Mouse (Mus musculus) heart, adult 8-10 months (tissue): Measurements from ENCODE around the gene Cygb. TPM values are rescaled to one million over a fixed set of nuclear protein-coding genes. Genes with fewer than 3 reads are reported as not detected.
A peak's percentile ranks its signal among the peaks of the same experiment; 100 is the strongest.
"Not testable (repeated sequence)": the region's sequence is repeated elsewhere in the genome, so short reads cannot be mapped to it uniquely, and the experiment has no call there.

Experiments
- DNase-seq: peaks from one replicate; pipeline ENCODE4 v3.0.0; 2022; ENCODE audit warnings: low spot score
- total RNA-seq, 4 experiments: library from RNA; stranded (reverse); gene quantifications; 2 replicates each; pipeline ENCODE4 v1.2.4; 2022

Gene Cygb
- total RNA-seq, 4 experiments from 2014 or later: 40.6 to 64.1 (median 43.0) TPM

DNA sequence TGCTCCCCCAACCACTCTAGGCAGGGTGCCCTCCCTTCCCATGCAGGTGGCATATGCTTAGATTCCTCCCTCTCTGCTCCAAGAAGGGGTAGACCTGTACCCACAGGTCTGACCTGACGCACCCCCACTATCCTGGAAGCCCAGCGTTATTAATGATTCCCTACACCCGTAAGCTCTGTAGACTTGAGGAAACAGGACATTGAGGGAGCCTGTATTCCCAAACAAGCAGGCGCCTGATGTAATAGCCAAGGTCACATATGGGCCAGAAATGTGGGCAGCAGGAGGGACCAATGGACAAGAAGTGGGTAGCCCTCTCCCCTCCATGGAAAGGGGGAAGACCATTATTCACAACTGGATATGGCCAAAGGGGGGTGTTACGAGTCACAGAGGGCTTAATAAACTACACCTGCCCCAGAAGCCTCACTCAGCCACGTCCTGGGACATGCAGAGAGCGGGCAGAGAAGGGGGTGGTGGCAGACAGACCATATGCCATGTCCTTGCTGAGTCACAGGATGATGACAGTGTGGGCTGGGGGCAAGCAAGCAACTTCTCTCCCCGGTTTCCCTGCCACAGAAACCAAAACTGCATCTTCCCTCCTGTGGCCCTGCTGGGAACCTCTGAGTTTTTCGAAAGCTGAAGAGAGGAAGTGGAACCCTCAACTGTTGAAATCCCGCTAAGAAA is 37.5 kb downstream of the Cygb start:
- DNase-seq: no peak

- DNase-seq: peak; percentile 75
These were observed 38.2 kb downstream of the Cygb start for GRCm38 (mm10) chr11:116615735-116616437.

- no peak for DNase-seq
These were observed 40.9 kb downstream of the Cygb start for GRCm38 (mm10) chr11:116613234-116613633.

DNA sequence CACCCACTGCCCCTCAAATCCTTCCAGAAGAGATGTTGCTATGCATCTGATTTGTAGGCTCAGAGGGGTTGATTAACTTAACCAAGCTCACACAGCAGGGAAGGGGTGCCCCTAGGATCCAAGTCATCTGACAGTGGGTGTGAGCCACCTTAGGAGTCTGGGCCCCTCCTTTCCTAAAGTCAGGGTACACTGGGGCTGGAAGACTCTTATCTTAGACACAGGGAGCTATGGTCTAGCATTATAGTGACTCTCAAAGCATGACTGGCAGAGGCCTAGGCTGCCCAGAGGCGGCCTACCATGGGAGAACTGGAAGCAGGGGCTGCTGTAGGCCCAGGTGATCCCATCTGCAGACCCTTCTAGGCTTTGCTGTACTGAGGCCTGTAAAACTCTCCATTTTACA is 41.6 kb downstream of the Cygb start:
- no peak for DNase-seq

DNA sequence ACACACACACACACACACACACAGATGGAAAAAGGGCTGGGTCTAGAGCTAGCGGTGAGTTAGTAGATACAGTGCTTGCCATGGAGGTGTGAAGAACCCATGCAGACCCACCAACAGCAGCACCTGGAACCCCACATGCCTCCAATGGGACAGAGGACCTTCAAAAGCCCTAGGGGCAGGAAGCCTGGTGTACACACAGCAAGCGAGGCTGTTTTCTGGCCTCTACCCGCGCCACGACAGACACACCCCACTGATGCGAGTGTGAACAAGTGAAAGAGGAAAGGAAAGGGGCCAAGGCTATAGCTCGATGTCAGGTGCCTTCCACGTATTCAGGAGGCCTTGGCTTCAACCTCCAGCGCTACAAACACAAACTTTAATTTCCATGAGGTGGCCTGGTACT is 42.2 kb downstream of the Cygb start:
- no peak for DNase-seq

- not testable (repeated sequence) for DNase-seq
These were observed 42.9 kb downstream of the Cygb start for GRCm38 (mm10) chr11:116611168-116611567.

DNA sequence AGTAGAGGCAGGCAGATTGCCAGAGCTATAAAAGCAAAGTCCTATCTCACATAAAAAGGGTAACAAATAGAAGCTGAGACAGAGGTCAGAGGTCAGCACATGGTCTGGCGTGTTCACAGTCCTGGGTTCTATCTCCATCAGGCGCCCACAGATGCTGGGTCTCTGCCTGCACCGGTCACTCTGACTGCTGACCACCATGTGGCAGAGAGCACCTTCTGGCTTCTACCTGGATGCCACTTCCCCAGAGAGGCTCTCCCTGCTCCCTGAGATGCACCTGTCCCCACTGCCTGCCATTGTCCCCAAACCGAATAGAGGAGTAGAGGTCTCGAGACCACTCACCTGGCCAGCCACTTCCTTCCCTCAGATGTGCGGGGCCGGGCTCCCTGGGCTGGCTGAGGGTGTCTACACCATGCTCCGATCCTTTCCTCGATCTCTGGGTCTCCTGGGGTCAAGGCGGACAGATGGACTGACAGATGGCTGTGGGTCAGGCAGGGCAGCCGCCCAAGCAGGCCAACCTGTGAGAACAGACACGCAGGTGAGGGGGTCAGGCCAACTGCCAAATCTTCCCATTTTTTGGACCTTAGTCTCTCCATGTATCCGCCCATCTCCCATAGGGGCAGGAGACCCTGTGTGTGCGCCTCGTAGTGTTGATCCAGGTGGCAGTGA is 44.0 kb downstream of the Cygb start:
- no peak for DNase-seq

DNA sequence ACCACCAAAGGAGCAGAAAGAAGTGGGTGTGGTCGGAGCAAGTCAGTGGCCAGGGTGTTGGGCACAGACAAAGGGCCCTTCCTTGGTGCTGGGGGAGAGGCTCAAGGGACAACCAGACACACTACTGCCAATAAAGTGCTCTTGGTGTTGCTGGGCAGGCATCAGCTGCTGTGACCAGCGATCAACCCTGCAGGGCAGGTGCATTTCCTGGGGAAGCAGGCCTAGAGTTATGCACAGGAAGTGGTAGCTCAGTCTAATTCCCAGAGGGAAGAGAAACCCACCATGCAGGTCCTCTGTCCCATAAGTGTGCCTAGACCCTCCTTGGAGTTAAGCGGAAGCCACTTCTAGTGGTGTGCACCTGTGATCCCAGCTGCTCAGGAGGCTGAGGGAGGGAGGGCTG is 46.4 kb downstream of the Cygb start:
- DNase-seq: no peak

- DNase-seq: no peak
These were observed 50.0 kb downstream of the Cygb start for GRCm38 (mm10) chr11:116604097-116604496.

GRCm38 (mm10) chr11:116603339-116603738 is 50.8 kb downstream of the Cygb start:
- DNase-seq: no peak

DNA sequence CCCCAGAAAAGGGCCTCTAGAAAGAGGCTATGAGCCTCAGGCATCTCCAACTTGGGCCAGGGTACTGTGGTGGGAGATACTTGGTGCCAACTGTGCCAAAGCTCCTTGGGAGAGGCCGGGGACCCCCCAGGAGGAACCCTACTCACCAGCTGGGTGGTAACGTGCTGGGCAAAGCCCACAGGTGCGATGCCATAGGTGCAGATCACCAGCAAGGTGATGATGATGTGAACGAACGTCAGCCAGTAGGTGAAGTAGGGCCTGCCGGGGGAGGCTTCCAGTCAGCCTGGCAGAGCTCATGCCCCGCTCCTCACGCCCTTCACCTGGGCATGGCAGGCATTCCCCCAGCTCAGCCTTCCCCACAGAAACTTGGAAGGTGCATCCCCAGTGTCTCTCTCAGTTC is 52.1 kb downstream of the Cygb start:
- no peak for DNase-seq

DNA sequence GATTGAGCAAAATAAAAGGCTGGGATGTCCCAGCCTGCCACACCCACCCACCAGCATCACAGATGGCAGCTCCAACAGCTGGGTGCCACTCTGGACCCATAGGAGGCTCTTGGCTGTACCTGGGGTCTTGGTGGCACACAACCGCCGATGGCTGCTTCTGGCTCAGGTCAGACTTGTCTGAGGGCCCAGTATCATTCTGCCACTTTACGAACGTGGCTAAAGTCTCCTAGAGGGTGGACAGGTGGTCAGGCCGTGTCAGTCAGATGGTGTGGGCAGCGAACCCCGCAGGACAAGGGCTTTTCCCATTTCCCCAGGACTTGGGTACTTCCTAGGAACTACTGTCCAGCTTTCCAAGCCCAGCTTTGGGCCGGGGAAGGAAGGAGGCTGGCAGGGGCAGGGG is 52.9 kb downstream of the Cygb start:
- no peak for DNase-seq

DNA sequence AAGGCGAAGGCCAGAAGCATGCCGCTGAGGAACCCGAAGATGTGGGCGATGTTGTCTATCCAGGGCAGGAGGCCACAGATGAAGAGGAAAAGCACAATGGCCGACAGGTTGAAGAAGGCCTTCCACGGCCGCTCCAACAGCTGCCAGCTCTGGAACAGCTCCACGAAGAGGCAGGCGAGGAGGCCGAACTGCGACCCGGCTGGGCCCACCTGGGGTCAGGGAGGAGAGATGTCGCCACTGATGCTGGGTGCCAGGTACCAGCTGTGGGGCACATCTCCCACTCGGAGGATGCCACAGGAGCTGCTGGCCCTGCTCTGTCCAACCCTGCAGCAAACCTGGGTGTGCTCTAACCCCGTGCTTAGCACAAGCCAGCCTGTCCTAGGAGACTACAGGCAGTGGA is 54.9 kb downstream of the Cygb start:
- DNase-seq: no peak

- no peak for DNase-seq
These were observed 55.9 kb downstream of the Cygb start for GRCm38 (mm10) chr11:116598193-116598592.

- DNase-seq: no peak
These were observed 57.3 kb downstream of the Cygb start for GRCm38 (mm10) chr11:116596766-116597165.

Other genes starting within 250 kb of the Cygb start
- gene Rnf157, start 241.3 kb downstream of the Cygb start, total RNA-seq: 10 to 100 TPM in 2 of 4 experiments, 1 to 10 TPM in 2; 7.5 to 12.5 (median 9.4) TPM
- gene Ubald2, start 220.2 kb downstream of the Cygb start, total RNA-seq: 10 to 100 TPM; 28.2 to 36.0 (median 32.7) TPM
- gene Qrich2, start 188.1 kb downstream of the Cygb start, total RNA-seq: under 1 TPM in 1 of 4 experiments, not detected in 3; 0.03 TPM
- 10 to 100 TPM; 24.5 to 29.9 (median 26.0) TPM for gene Prpsap1, start 160.1 kb downstream of the Cygb start, total RNA-seq
- 1 to 10 TPM in 1 of 4 experiments, under 1 TPM in 3; 0.57 to 1.3 (median 0.98) TPM for gene Sphk1, start 123.4 kb downstream of the Cygb start, total RNA-seq
- gene Ube2o, start 72.9 kb downstream of the Cygb start, total RNA-seq: 10 to 100 TPM; 27.4 to 33.1 (median 29.8) TPM
- not detected for gene Aanat, start 67.9 kb downstream of the Cygb start, total RNA-seq
- 10 to 100 TPM in 3 of 4 experiments, 1 to 10 TPM in 1; 8.7 to 12.6 (median 10.6) TPM for gene Rhbdf2, start 27.3 kb downstream of the Cygb start, total RNA-seq
- 1 to 10 TPM; 1.4 to 2.0 (median 1.8) TPM for gene Prcd, start 779 bp downstream of the Cygb start, total RNA-seq
- not detected for gene St6galnac1, start 121.2 kb upstream of the Cygb start, total RNA-seq
- 10 to 100 TPM; 14.2 to 20.8 (median 18.2) TPM for gene Mxra7, start 173.7 kb upstream of the Cygb start, total RNA-seq
- gene Mettl23, start 189.0 kb upstream of the Cygb start, total RNA-seq: 10 to 100 TPM; 36.9 to 38.6 (median 38.1) TPM
- 10 to 100 TPM; 28.5 to 39.4 (median 35.9) TPM for gene Jmjd6, start 189.1 kb upstream of the Cygb start, total RNA-seq
- 10 to 100 TPM; 27.3 to 33.6 (median 29.7) TPM for gene Mfsd11, start 198.1 kb upstream of the Cygb start, total RNA-seq
- 100 to 1,000 TPM in 2 of 4 experiments, 10 to 100 TPM in 2; 85.5 to 126 (median 103) TPM for gene Srsf2, start 198.8 kb upstream of the Cygb start, total RNA-seq